Mouse (Mus musculus) granulocyte monocyte progenitor cell, adult 5-6 weeks (primary cell): ENCODE measurements around the gene Ggt6. TPM values are rescaled to one million over a fixed set of nuclear protein-coding genes. Genes with fewer than 3 reads are reported as not detected.
A peak's percentile ranks its signal among the peaks of the same experiment; 100 is the strongest.
"Not testable (repeated sequence)": the region's sequence is repeated elsewhere in the genome, so short reads cannot be mapped to it uniquely, and the experiment has no call there.

Experiments
- ATAC-seq: replicated peaks from 2 replicates; pipeline ENCODE4 v1.8.0; 2016; ENCODE audit warnings: mild to moderate bottlenecking, moderate TSS enrichment, inconsistent platforms; ENCODE audit not compliant: poor library complexity, severe bottlenecking
- total RNA-seq, 2 experiments: library from RNA; stranded (forward) in 1 of 2; stranded (reverse) in 1 of 2; fragments of 200-712, 200-1000 nt in 1 of 2; fragments of >200 nt in 1 of 2; fragmentation: Nextera tagmentation in 1 of 2; gene quantifications; 2 replicates each; pipeline ENCODE4 v1.2.3; 2014 to 2017

The Ggt6 gene
- total RNA-seq, 2 experiments from 2014 or later: not detected

- ATAC-seq: no peak
These were observed 344 bp downstream of the Ggt6 start for GRCm38 (mm10) chr11:72435694-72436045.

GRCm38 (mm10) chr11:72436271-72436670 is 945 bp downstream of the Ggt6 start:
- ATAC-seq: no peak

DNA sequence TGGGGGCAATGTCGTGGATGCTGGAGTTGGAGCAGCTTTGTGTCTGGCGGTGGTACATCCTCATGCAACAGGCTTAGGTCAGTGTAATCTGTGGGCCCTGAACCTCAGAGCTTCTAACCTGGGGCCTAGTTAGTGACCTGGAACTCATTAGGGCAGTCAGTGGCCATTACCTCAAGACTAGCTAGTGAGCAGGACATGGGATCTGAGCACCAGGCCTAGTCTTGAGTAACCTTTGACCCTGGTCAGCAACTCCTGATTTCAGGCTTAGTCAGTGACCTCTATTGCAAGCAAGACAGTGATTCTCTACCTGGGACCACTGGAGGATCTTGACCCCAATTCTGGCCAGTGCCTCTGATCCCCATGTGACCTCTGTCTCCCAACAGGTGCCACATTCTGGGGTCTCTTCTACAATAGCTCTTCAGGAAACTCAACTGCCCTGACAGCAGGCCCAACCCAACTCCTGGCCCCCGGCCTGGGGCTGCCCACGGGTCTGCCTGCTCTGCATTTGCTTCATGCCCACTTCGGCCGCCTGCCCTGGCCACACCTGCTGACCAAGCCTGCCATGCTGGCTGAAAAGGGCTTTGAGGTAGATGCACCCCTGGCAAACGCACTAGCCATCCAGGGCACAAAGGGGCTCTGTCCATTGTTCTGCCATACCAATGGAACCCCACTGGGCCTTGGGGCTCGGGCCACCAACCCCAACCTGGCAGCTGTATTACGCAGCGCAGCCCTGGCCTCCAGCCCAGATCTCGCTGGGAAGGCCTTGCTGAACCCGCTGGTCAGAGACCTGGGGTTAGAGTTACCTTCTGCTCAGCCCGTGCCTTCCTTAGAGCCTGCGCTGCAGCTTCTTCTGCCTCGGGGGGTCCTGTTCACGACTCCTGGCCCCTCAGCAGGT is 1.7 kb downstream of the Ggt6 start:
- ATAC-seq: no peak

DNA sequence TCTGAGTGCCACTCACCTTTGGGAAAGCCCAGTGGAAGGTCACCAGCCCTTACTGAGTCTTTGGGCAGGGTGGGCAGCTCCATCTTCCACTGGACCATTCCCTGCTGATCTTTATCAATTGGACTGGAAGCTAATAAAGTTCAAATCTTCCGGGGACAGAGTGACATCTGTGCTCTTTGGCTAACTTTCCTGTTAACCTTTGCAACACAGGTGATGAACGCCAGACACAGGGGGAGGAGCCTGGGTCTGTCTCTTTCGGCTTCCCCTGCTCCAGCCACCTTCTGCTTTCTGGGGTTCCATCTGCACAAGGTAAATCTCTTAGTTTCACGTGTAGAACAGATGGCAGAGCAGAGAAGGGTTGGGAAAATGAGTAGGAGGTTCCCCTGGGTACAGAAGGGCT is 3.1 kb downstream of the Ggt6 start:
- ATAC-seq: no peak

- not testable (repeated sequence) for ATAC-seq
These were observed 5.3 kb downstream of the Ggt6 start for GRCm38 (mm10) chr11:72440597-72440964.

- ATAC-seq: peak; percentile 90
These were observed 5.8 kb downstream of the Ggt6 start, which contains the start of gene Mybbp1a for GRCm38 (mm10) chr11:72440965-72441664. Gene Mybbp1a, plus strand, starts transcription at chr11:72441355.

GRCm38 (mm10) chr11:72446311-72447105 is 11.2 kb downstream of the Ggt6 start:
- peak; percentile 58 for ATAC-seq

GRCm38 (mm10) chr11:72447475-72447874 is 12.1 kb downstream of the Ggt6 start:
- peak; percentile 41 for ATAC-seq

- ATAC-seq: no peak
These were observed 16.9 kb downstream of the Ggt6 start for GRCm38 (mm10) chr11:72452140-72452665.

- no peak for ATAC-seq
These were observed 18.0 kb downstream of the Ggt6 start for GRCm38 (mm10) chr11:72453105-72453953.

- no peak for ATAC-seq
These were observed 20.4 kb downstream of the Ggt6 start for GRCm38 (mm10) chr11:72455694-72456093.

- ATAC-seq: peak; percentile 88
These were observed 22.7 kb downstream of the Ggt6 start for GRCm38 (mm10) chr11:72457995-72458496.

- ATAC-seq: peak; percentile 10; the same call in 1 of the 2 replicates
These were observed 23.2 kb downstream of the Ggt6 start for GRCm38 (mm10) chr11:72458502-72458901.

- 0 out of 2 replicates have a peak, but pooled peaks have one; percentile 13 for ATAC-seq
These were observed 26.2 kb downstream of the Ggt6 start for GRCm38 (mm10) chr11:72461500-72461981.

GRCm38 (mm10) chr11:72464821-72465220 is 29.5 kb downstream of the Ggt6 start:
- no peak for ATAC-seq

- ATAC-seq: peak; percentile 50
These were observed 30.8 kb downstream of the Ggt6 start for GRCm38 (mm10) chr11:72465978-72466693.

- ATAC-seq: peak; percentile 76
These were observed 31.6 kb downstream of the Ggt6 start for GRCm38 (mm10) chr11:72466694-72467507.

- no peak for ATAC-seq
These were observed 33.2 kb downstream of the Ggt6 start for GRCm38 (mm10) chr11:72468525-72468924.
